Comparison of ENCODE assay signal across 23 mouse cellular contexts in genomic region chr15:82582621-82583020, GRCm38 (mm10). TPM values are rescaled to one million over a fixed set of nuclear protein-coding genes. Genes with fewer than 3 reads are reported as not detected.
DNase-seq lines count a peak whose midpoint lies in the region; ATAC-seq and TF ChIP-seq lines count a peak whose summit lies in the region.
"Had no signal": no experiment of that assay in that cellular context is flagged by ENCODE, and none has a peak within 500 bp of the region (broad histone marks: within the 10 kb centered on the region; RNA-seq: fewer than 3 reads in every experiment).

No protein-coding gene starts in this region.

- H3K27me3 ChIP-seq in kidney, embryonic 16.5 days (ENCODE audit: insufficient read depth, low read length): no peaks in the 10 kb centered on the region
- H3K27me3 ChIP-seq in intestine, postnatal 0 days (replicated peaks; ENCODE audit: control insufficient read depth, insufficient read depth, low read length): peaks cover 22% of the 10 kb centered on the region
- H3K27me3 ChIP-seq in forebrain, embryonic 15.5 days: no peaks in the 10 kb centered on the region
- H3K27me3 ChIP-seq: limb, embryonic 13.5 days; midbrain, embryonic 12.5 days had no signal

- no peak for TF ChIP-seq CTCF in intestine, postnatal 0 days (IDR thresholded peaks at IDR 0.05; ENCODE audit: low read depth)

- no peak overlapping the region for H3K27ac ChIP-seq in kidney, embryonic 16.5 days (ENCODE audit: low read length)
- no peak overlapping the region for H3K27ac ChIP-seq in intestine, postnatal 0 days (ENCODE audit: low read depth, low read length)
- no peak overlapping the region for H3K27ac ChIP-seq in forebrain, embryonic 15.5 days (replicated peaks)
- H3K27ac ChIP-seq: kidney, postnatal 0 days; limb, embryonic 13.5 days; liver, embryonic 14.5 days; midbrain, embryonic 12.5 days had no signal

- no peaks in the 10 kb centered on the region for H3K4me1 ChIP-seq in kidney, embryonic 16.5 days (ENCODE audit: insufficient read depth, low read length)
- no peaks in the 10 kb centered on the region for H3K4me1 ChIP-seq in intestine, postnatal 0 days (replicated peaks; ENCODE audit: control insufficient read depth, insufficient read depth, low read length)
- no peaks in the 10 kb centered on the region for H3K4me1 ChIP-seq in forebrain, embryonic 15.5 days
- H3K4me1 ChIP-seq: limb, embryonic 13.5 days; midbrain, embryonic 12.5 days had no signal

- no peaks in the 10 kb centered on the region for H3K36me3 ChIP-seq in kidney, embryonic 16.5 days (ENCODE audit: insufficient read depth, low read length)
- no peaks in the 10 kb centered on the region for H3K36me3 ChIP-seq in intestine, postnatal 0 days (ENCODE audit: control insufficient read depth, insufficient read depth)
- H3K36me3 ChIP-seq in forebrain, embryonic 15.5 days: no peaks in the 10 kb centered on the region
- H3K36me3 ChIP-seq: limb, embryonic 13.5 days; midbrain, embryonic 12.5 days had no signal

- DNase-seq in kidney, adult 11 months: peak; percentile 90
- peak; percentile 5 to 14 for DNase-seq in urinary bladder, postnatal 36 days (ENCODE audit: low spot score in 2 of 2)
- no peak for DNase-seq in urinary bladder, postnatal 25 days (ENCODE audit: low spot score)
- DNase-seq in kidney, postnatal 36 days: peak; percentile 79 to 80
- DNase-seq: adrenal gland, adult 2 months; cerebellum, adult 18-20 months; gastrocnemius, postnatal 10 days; lung, embryonic 14.5 days; right cerebral cortex, postnatal 14 days; thymus, postnatal 25 days had no signal

- H3K4me3 ChIP-seq in kidney, embryonic 16.5 days (ENCODE audit: low read length): no peak overlapping the region
- H3K4me3 ChIP-seq in intestine, postnatal 0 days (ENCODE audit: low read depth, low read length): no peak overlapping the region
- no peak overlapping the region for H3K4me3 ChIP-seq in forebrain, embryonic 15.5 days
- H3K4me3 ChIP-seq: limb, embryonic 13.5 days; midbrain, embryonic 12.5 days had no signal

- no peak for ATAC-seq in kidney, embryonic 16.5 days (ENCODE audit: low FRiP score, low TSS enrichment)
- ATAC-seq in intestine, postnatal 0 days: no peak; the same call in 1 of the 2 replicates
- ATAC-seq in forebrain, embryonic 15.5 days (replicated peaks): no peak
- ATAC-seq: forebrain, embryonic 16.5 days; Patski had no signal

- 66% methylated on average over 9 of the region's 9 CpGs for WGBS in kidney, embryonic 16.5 days
- 62% methylated on average over 9 of the region's 9 CpGs for WGBS in intestine, postnatal 0 days
- WGBS in forebrain, embryonic 15.5 days: 83% methylated on average over 9 of the region's 9 CpGs

- no peak overlapping the region for H3K4me2 ChIP-seq in kidney, embryonic 16.5 days (replicated peaks; ENCODE audit: low read depth, low read length)
- H3K4me2 ChIP-seq in intestine, postnatal 0 days (replicated peaks; ENCODE audit: low read depth): no peak overlapping the region
- H3K4me2 ChIP-seq in forebrain, embryonic 15.5 days (replicated peaks): no peak overlapping the region
- H3K4me2 ChIP-seq: heart, embryonic 11.5 days; limb, embryonic 13.5 days; lung, embryonic 14.5 days; midbrain, embryonic 12.5 days had no signal

- no peaks in the 10 kb centered on the region for H3K9me3 ChIP-seq in kidney, embryonic 16.5 days (ENCODE audit: low read length)
- no peaks in the 10 kb centered on the region for H3K9me3 ChIP-seq in intestine, postnatal 0 days (ENCODE audit: control insufficient read depth)
- H3K9me3 ChIP-seq in forebrain, embryonic 15.5 days: no peaks in the 10 kb centered on the region
- H3K9me3 ChIP-seq: limb, embryonic 13.5 days had no signal

- H3K9ac ChIP-seq in kidney, embryonic 16.5 days (replicated peaks; ENCODE audit: low read length): no peak overlapping the region
- no peak overlapping the region for H3K9ac ChIP-seq in intestine, postnatal 0 days (ENCODE audit: low read depth, low read length)
- no peak overlapping the region for H3K9ac ChIP-seq in forebrain, embryonic 15.5 days (replicated peaks)
- H3K9ac ChIP-seq: limb, embryonic 13.5 days; liver, embryonic 14.5 days; lung, embryonic 14.5 days; midbrain, embryonic 12.5 days had no signal

RNA-seq across cellular contexts. Expression of gene Cyp2d12, which starts 27.7 kb away (rescaled TPM):
- polyA plus RNA-seq in kidney, embryonic 16.5 days (2015; fragmentation: Nextera tagmentation; extraction: Ambion mirVana): not detected in 2 replicates
- polyA plus RNA-seq in intestine, postnatal 0 days (2015; fragmentation: Nextera tagmentation; extraction: Ambion mirVana): not detected in 2 replicates
- polyA plus RNA-seq in forebrain, embryonic 15.5 days (2015; fragmentation: Nextera tagmentation; extraction: Ambion mirVana): not detected in 2 replicates
- polyA plus RNA-seq: adrenal gland, adult 2 months; embryonic facial prominence, embryonic 14.5 days; forebrain, embryonic 16.5 days; heart, embryonic 11.5 days; heart, postnatal 0 days; hindbrain, embryonic 11.5 days; limb, embryonic 13.5 days; liver, embryonic 14.5 days; lung, embryonic 14.5 days; midbrain, embryonic 12.5 days; Patski had no signal

RNA-seq across cellular contexts. Expression of gene Cyp2d34, which starts 38.1 kb away (rescaled TPM):
- not detected in 2 replicates for polyA plus RNA-seq in kidney, embryonic 16.5 days (2015; fragmentation: Nextera tagmentation; extraction: Ambion mirVana)
- polyA plus RNA-seq in intestine, postnatal 0 days (2015; fragmentation: Nextera tagmentation; extraction: Ambion mirVana): 0.22 and 0.30 TPM in 2 replicates
- not detected in 2 replicates for polyA plus RNA-seq in forebrain, embryonic 15.5 days (2015; fragmentation: Nextera tagmentation; extraction: Ambion mirVana)
- polyA plus RNA-seq: adrenal gland, adult 2 months; embryonic facial prominence, embryonic 14.5 days; forebrain, embryonic 16.5 days; heart, embryonic 11.5 days; heart, postnatal 0 days; hindbrain, embryonic 11.5 days; limb, embryonic 13.5 days; liver, embryonic 14.5 days; lung, embryonic 14.5 days; midbrain, embryonic 12.5 days; Patski had no signal
